Mouse (Mus musculus): Measurements from ENCODE around the gene Slc7a14. TPM values are rescaled to one million over a fixed set of nuclear protein-coding genes. Genes with fewer than 3 reads are reported as not detected.

Slc7a14 gene
- polyA plus RNA-seq, 1 experiment = 0.15 TPM

GRCm38 (mm10) chr3:31208458-31208994 lies 101.7 kb downstream of the Slc7a14 start:
- 25% methylated on average over 6 of the region's 6 CpGs for WGBS
- Histone ChIP-seq H3K4me3 (ENCODE audit: low read depth, low read length) (no peak overlapping the region), H3K27me3 (ENCODE audit: control insufficient read depth, insufficient read depth, low read length) (no peaks in the 10 kb centered on the region), H3K27ac (ENCODE audit: insufficient read depth, low read depth, low read length) (no peak overlapping the region), H3K36me3 (ENCODE audit: control insufficient read depth, insufficient read depth, low read length) (no peaks in the 10 kb centered on the region), H3K4me1 (ENCODE audit: control insufficient read depth, insufficient read depth, insufficient read length, low read length) (no peaks in the 10 kb centered on the region)
- TF ChIP-seq CTCF (IDR thresholded peaks at IDR 0.05; ENCODE audit: extremely low read depth, insufficient read length, insufficient replicate concordance, low read depth, low read length) (no peak), POLR2A (IDR thresholded peaks at IDR 0.05; ENCODE audit: low read depth, low read length) (no peak)

GRCm38 (mm10) chr3:31208046-31208445 lies 102.1 kb downstream of the Slc7a14 start:
- 35% methylated on average over 4 of the region's 4 CpGs for WGBS

GRCm38 (mm10) chr3:31205167-31205566 lies 105.0 kb downstream of the Slc7a14 start:
- no peak overlapping the region for H3K27ac ChIP-seq (ENCODE audit: insufficient read depth, low read depth, low read length)
- H3K27me3 ChIP-seq (ENCODE audit: control insufficient read depth, insufficient read depth, low read length) = no peaks in the 10 kb centered on the region
- 42% methylated on average over 3 of the region's 3 CpGs for WGBS
- H3K4me1 ChIP-seq (ENCODE audit: control insufficient read depth, insufficient read depth, insufficient read length, low read length) = no peaks in the 10 kb centered on the region
- no peaks in the 10 kb centered on the region for H3K36me3 ChIP-seq (ENCODE audit: control insufficient read depth, insufficient read depth, low read length)
- TF ChIP-seq POLR2A (IDR thresholded peaks at IDR 0.05; ENCODE audit: low read depth, low read length) = no peak
- no peak for TF ChIP-seq CTCF (IDR thresholded peaks at IDR 0.05; ENCODE audit: extremely low read depth, insufficient read length, insufficient replicate concordance, low read depth, low read length)
- H3K4me3 ChIP-seq (ENCODE audit: low read depth, low read length) = no peak overlapping the region

More at GRCm38 (mm10) chr3:31208046-31208445, 102.1 kb downstream of the Slc7a14 start:
- H3K36me3 ChIP-seq (ENCODE audit: control insufficient read depth, insufficient read depth, low read length) = no peaks in the 10 kb centered on the region
- H3K4me3 ChIP-seq (ENCODE audit: low read depth, low read length) = no peak overlapping the region
- H3K27ac ChIP-seq (ENCODE audit: insufficient read depth, low read depth, low read length) = no peak overlapping the region
- no peaks in the 10 kb centered on the region for H3K27me3 ChIP-seq (ENCODE audit: control insufficient read depth, insufficient read depth, low read length)
- no peaks in the 10 kb centered on the region for H3K4me1 ChIP-seq (ENCODE audit: control insufficient read depth, insufficient read depth, insufficient read length, low read length)
- TF ChIP-seq CTCF (IDR thresholded peaks at IDR 0.05; ENCODE audit: extremely low read depth, insufficient read length, insufficient replicate concordance, low read depth, low read length) = no peak

- no peaks in the 10 kb centered on the region for H3K27me3 ChIP-seq (ENCODE audit: control insufficient read depth, insufficient read depth, low read length)
- 94% methylated on average over 11 of the region's 11 CpGs for WGBS
- no peak overlapping the region for H3K27ac ChIP-seq (ENCODE audit: insufficient read depth, low read depth, low read length)
- TF ChIP-seq POLR2A (IDR thresholded peaks at IDR 0.05; ENCODE audit: low read depth, low read length) (no peak), CTCF (IDR thresholded peaks at IDR 0.05; ENCODE audit: extremely low read depth, insufficient read length, insufficient replicate concordance, low read depth, low read length) (no peak)
- H3K36me3 ChIP-seq (ENCODE audit: control insufficient read depth, insufficient read depth, low read length) = no peaks in the 10 kb centered on the region
- H3K4me3 ChIP-seq (ENCODE audit: low read depth, low read length) = no peak overlapping the region
- no peaks in the 10 kb centered on the region for H3K4me1 ChIP-seq (ENCODE audit: control insufficient read depth, insufficient read depth, insufficient read length, low read length)
Observed at GRCm38 (mm10) chr3:31203947-31204346, 106.2 kb downstream of the Slc7a14 start.

- Histone ChIP-seq H3K27ac (ENCODE audit: insufficient read depth, low read depth, low read length) (no peak overlapping the region), H3K27me3 (ENCODE audit: control insufficient read depth, insufficient read depth, low read length) (no peaks in the 10 kb centered on the region), H3K4me3 (ENCODE audit: low read depth, low read length) (no peak overlapping the region), H3K4me1 (ENCODE audit: control insufficient read depth, insufficient read depth, insufficient read length, low read length) (no peaks in the 10 kb centered on the region), H3K36me3 (ENCODE audit: control insufficient read depth, insufficient read depth, low read length) (no peaks in the 10 kb centered on the region)
- 64% methylated on average over 17 of the region's 17 CpGs for WGBS
- no peak for TF ChIP-seq CTCF (IDR thresholded peaks at IDR 0.05; ENCODE audit: extremely low read depth, insufficient read length, insufficient replicate concordance, low read depth, low read length)
- TF ChIP-seq POLR2A (IDR thresholded peaks at IDR 0.05; ENCODE audit: low read depth, low read length) = no peak
Observed at GRCm38 (mm10) chr3:31199162-31199877, 110.9 kb downstream of the Slc7a14 start.

- WGBS = 70% methylated on average over 10 of the region's 10 CpGs
- no peak for TF ChIP-seq POLR2A (IDR thresholded peaks at IDR 0.05; ENCODE audit: low read depth, low read length)
- no peak for TF ChIP-seq CTCF (IDR thresholded peaks at IDR 0.05; ENCODE audit: extremely low read depth, insufficient read length, insufficient replicate concordance, low read depth, low read length)
- no peaks in the 10 kb centered on the region for H3K36me3 ChIP-seq (ENCODE audit: control insufficient read depth, insufficient read depth, low read length)
- no peak overlapping the region for H3K4me3 ChIP-seq (ENCODE audit: low read depth, low read length)
- no peaks in the 10 kb centered on the region for H3K4me1 ChIP-seq (ENCODE audit: control insufficient read depth, insufficient read depth, insufficient read length, low read length)
- H3K27me3 ChIP-seq (ENCODE audit: control insufficient read depth, insufficient read depth, low read length) = no peaks in the 10 kb centered on the region
- no peak overlapping the region for H3K27ac ChIP-seq (ENCODE audit: insufficient read depth, low read depth, low read length)
Observed at GRCm38 (mm10) chr3:31191402-31191801, 118.8 kb downstream of the Slc7a14 start.

- Histone ChIP-seq H3K4me1 (ENCODE audit: control insufficient read depth, insufficient read depth, insufficient read length, low read length) (no peaks in the 10 kb centered on the region), H3K27me3 (ENCODE audit: control insufficient read depth, insufficient read depth, low read length) (no peaks in the 10 kb centered on the region), H3K36me3 (ENCODE audit: control insufficient read depth, insufficient read depth, low read length) (no peaks in the 10 kb centered on the region), H3K27ac (ENCODE audit: insufficient read depth, low read depth, low read length) (no peak overlapping the region), H3K4me3 (ENCODE audit: low read depth, low read length) (no peak overlapping the region)
- 89% methylated on average over 7 of the region's 7 CpGs for WGBS
- TF ChIP-seq CTCF (IDR thresholded peaks at IDR 0.05; ENCODE audit: extremely low read depth, insufficient read length, insufficient replicate concordance, low read depth, low read length) (no peak), POLR2A (IDR thresholded peaks at IDR 0.05; ENCODE audit: low read depth, low read length) (no peak)
Observed at GRCm38 (mm10) chr3:31190342-31190741, 119.8 kb downstream of the Slc7a14 start.
